Mouse (Mus musculus) telencephalon, adult 2 months (tissue): ENCODE measurements around the gene Il17rd.

ENCODE experiments used
- DNase-seq: peaks from one replicate; pipeline ENCODE4 v3.0.0-alpha.2; 2011; ENCODE audit warnings: low read depth, low spot score

The Il17rd gene

DNA sequence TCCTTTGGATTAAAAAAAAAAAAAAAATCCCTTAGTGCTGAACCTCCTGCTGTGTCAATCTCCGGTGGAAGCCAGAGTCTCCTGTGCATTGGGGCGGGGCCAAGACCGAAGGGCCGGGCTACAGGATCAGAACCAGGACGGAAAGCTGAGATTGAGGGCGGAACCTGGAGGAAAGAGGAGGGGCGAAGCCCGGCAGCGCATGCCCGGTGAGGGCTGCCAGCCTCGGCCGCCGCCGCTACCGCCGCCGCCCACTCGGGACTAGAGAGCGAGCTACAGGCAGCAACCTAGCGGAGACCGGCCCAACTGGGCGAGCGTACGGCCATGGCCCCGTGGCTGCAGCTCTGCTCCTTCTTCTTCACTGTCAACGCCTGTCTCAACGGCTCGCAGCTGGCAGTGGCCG is at the start of gene Il17rd:
Il17rd (plus strand) TSS at position 159 of the 400 bp plus-strand sequence.
- peak; percentile 66 for DNase-seq

DNA sequence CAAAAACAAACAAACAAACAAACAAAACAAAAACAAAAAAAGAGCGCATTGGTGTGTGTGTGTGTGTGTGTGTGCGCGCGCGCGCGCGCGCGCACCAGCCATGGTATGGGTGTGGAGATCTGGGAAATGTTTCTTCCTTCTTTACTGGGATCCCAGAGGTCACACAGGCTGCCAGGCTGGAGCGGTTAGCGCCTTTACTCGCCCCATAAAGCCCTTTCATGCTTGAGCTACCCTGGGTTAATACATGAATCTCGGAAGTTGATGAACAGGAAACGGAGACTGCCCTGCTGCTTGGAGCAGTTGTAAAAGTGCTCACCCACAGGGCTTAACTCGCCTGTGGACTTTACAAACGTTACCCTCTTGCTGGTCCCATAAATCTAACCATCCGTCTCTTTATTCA is 47.1 kb upstream of the Il17rd start:
- DNase-seq, result no peak

DNA sequence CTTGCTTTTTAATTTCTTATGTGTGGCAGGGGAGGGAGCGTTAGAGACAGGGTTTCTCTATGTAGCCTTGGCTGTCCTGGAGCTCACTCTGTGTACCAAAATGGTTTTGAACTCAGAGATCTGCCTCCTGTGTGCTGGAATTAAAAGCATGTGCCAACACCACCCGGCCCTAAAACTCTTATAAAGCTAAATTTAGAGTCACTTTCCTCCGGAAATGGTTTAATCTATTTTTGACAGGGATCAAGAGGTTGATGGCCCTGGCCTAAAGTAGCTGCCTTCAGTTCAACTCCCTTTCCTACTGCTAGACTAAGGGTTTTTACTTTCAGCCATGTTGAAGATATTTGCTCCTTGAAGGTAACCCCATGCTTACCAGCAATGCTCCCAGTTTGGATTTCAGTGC is 45.3 kb upstream of the Il17rd start:
- DNase-seq, result no peak

DNA sequence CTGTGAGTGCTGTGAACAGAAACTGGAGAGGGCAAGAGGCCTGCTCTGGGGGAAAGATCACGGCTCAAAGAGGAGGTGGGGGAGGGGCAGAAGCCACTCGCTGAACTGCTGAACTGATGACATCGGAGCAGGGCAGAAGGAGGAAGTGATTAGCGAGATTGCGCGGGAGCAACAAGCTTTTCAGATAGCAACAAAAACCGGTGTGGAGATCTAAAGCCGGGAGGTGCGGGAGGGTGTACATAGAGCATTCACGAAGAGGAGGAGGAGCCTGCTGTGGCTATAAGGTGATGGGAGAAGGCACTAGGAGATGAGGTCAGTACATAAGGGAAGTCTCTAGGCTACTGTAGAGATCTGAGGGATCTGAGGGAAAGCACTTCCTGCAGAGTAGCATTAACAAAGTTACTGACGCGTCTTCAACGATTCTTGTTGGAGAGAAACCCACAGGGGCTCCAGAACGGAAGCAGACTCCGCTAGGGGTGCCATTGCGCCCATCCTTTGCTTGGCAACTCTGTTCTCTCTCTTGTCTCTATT is 44.5 kb upstream of the Il17rd start, which contains the start of gene Hesx1:
Hesx1 (plus strand) TSS at position 206 of the 531 bp plus-strand sequence.
- no peak for DNase-seq

DNA sequence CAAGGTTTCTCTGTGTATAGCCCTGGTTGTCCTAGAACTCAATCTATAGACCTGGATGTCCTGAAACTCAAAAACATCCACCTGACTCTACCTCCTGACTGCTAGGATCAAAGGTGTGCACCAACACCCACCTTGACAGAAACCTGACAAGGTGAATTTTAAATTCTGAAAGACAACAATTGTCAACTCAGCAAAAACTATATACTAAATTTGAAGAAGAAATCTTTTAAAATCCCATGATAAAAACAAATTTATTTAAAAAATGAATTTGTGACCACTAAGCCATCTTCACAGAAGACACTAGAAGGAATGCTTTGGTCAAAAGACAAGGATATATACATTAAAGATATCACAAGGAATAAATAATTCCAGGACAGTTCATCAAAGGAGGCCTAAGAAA is 42.5 kb upstream of the Il17rd start:
- DNase-seq, result no peak

DNA sequence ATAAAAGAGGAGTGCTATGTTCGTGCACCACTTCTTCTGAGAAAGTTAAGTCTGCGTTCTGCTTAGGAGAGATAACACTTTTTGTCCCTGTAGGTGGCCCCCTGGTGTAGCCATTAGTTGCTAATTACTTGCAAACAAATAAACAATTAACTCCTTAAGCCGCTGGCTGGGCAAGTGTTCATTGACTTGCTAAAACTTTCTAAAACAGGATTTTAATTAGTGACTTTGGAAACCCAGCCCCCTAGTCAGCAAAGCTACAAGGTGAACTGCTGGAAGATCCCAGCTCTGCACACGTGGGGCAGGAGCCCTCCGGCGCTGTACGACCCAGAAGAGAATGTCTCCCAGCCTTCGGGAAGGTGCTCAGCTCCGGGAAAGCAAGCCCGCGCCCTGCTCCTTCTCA is 38.4 kb upstream of the Il17rd start:
- DNase-seq, result no peak

DNA sequence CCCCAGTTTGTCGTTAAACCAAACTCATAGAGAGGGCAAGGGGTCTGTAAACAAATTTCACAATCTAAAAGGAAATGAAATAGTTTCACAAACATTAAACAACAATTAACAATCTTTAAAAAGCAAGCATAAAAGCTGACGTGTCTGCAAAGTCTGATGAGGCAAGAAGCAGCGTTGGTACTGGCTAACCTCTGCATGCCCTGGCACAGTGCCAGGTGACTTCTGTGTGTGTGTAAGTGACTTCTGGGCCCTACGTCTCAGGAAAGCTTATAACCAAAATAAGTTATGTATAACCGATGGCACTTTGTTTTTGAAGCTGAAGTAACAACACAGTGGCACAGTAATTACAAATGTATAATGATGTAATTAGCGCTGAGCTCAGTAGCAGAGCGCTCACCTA is 33.8 kb upstream of the Il17rd start:
- DNase-seq, result no peak

DNA sequence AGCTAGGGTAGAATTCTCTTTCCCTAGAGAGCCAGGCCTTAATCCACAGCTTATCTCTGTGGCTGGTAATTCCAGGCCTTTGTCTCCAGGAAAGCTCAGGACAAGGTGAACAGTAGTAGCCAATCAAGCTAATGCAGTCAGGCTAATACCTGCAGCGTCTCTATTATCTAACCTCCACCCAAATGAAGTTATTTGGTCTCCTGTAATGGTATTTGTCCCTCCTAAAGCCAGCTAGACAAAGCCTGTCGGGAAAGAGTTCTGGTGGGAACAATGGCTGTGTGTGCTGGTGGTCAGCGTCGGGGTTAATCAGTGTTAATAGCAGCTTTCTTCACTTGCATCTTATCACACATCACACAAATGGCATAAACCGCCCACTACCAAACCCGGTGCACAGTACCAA is 32.8 kb upstream of the Il17rd start:
- DNase-seq, result no peak

DNA sequence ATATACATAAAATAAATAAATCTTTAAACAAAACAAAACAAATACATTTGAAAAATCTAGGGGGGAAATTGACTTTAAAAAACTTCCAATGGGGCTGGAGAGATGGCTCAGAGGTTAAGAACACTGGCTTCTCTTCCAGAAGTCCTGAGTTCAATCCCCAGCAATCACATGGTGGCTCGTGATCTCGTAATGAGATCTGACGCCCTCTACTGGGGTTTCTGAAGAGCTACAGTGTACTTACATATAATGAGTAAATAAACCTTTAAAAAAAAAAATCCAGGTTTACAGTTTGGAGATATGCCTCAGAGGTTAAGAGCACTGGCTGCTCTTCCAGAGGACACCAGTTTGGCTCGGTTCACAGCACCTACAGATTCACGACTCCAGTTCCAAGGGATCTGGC is 27.2 kb upstream of the Il17rd start:
- DNase-seq, result no peak

DNA sequence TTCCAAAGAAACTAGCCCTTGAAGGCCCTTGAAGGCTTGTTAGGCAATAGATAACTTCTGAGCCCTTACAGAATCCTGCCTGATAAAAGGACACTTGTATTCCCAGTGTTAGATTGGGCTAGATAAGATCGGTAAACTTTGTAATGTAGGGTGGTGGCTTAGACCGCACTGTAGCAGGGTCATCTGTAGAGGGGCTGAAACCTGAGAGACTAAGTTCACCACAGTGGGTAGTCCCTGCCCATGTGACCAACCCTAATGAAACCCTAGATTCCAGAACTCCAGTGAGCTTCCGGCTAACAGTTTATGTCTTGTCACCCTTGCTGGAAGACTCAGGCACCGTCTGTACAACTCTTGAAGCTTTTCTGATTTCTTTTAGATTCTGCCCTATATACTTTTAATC is 25.1 kb upstream of the Il17rd start:
- DNase-seq, result no peak

DNA sequence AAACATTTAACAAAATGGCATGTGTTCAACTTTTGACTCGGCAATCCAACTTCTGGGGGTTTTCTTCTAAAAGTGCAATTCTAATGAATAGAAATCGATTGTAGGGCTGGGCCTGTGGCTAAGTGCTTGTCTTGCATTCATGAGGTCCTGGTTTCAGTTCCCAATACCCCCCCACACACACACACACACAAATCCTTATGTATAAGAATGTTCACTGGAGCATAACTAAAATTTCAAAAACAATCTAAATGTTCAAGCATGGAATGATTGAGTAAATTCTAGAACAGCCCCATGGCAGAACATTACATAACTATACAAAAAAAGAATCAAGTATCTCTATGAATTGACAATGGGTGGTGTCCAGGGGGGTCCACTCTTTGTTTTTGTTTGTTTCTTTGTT is 20.8 kb upstream of the Il17rd start:
- no peak for DNase-seq

DNA sequence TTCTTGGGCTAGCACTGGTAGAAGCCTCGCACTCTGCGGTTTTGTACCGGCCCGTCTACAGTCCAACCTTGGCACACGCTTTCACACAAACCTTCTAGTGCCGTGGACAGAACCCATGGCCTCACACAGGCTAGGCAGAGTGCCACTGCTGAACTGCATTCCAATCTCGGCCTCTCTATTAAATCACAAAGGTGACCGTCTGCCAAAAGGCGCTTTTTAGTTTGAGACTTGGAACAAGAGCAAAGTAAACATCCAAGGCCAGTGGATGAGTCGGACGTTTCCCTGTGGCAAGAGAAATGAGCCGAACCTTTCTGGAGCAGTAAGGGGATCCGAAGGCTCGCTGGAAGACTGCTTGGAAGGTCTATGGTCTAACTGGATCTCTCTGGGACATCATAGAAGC is 18.9 kb upstream of the Il17rd start:
- no peak for DNase-seq

DNA sequence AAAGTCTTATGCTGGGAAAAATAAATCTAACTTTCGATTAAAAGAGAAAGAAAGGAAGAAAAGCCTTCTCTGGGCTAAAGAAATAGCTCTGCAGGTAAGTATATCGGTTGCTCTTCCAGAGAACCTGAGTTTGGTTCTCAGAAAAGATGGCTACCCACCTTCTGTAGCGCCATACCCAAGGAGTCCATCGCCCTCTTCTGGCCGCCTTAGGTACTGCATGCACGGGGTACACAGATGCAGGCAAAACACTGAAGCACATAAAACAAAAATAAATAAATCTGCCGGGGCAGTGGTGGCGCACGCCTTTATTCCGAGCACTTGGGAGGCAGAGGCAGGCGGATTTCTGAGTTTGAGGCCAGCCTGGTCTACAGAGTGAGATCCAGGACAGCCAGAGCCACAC is 15.9 kb upstream of the Il17rd start:
- no peak for DNase-seq

DNA sequence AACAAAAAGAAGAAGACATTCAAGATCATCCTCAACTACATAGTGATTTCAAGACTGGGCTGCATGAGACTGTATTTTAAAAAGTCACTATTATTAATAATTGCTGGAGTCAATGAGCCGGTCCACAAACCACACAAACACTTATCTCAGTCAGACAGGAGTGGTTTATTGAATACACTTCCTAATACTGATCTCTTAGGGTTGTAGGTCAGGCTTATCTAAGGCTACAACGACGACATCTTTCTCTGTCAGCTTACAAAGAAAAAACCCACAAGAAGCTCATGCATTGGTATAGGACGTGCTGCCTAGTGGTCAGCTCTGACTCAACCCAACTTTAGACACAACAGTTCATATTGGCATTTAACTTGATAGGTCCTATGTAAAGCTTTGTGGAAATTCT is 14.1 kb upstream of the Il17rd start:
- no peak for DNase-seq

DNA sequence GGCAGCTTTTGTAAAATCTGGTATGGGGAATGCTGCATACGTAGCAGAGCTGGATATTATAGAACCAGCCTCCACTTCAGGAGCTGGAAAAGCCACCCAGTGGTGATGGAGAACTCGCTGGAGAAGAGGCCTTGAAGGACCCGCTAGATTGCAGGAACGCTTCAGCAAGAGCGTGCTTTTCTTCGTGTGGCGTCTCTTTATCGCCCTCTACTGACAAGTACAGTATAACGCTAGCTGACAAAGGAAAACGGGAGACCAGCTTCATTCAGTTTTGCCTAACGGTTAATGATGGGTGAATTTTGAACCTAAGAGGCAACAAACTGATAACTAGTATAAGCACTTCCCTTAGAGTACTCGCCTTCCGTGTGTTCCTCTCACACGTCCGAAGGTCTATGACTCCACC is 9.0 kb upstream of the Il17rd start:
- peak; percentile 74 for DNase-seq

DNA sequence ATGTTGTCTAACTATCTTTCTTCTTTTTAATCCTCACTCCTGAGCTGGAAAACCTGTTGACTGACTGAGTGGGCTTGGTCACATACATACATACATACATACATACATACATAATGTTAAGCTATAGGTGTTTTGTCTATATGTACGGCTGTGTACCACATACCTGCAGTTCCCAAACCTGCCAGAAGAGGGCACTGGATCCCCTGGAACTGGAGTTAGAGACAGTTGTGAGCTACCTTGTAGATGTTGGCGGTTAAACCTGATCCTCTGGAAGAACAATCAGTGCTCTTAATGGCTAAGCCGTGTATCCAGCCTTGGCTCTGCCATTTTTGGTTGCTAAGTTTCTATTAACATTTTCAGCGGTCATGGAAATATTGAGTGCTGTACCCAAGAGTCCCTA is 7.6 kb upstream of the Il17rd start:
- DNase-seq, result no peak

DNA sequence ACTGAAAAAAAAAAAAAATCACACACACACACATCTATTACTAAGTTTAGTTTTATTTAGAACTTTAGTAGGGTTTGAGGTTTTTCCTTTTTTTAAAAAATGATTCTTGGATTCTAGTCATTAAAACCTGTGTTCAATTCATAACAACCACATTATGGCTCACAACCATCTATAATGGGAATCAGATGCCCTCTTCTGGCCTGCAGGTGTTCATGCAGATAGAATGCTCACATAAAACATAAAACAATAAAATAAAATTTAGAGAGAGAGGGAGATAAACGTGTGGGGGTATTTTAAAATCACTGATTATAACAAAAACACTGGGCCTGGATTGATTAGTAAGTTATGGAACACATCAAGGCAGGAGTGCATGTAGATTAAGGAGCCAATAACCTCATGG is 1.2 kb upstream of the Il17rd start:
- no peak for DNase-seq

DNA sequence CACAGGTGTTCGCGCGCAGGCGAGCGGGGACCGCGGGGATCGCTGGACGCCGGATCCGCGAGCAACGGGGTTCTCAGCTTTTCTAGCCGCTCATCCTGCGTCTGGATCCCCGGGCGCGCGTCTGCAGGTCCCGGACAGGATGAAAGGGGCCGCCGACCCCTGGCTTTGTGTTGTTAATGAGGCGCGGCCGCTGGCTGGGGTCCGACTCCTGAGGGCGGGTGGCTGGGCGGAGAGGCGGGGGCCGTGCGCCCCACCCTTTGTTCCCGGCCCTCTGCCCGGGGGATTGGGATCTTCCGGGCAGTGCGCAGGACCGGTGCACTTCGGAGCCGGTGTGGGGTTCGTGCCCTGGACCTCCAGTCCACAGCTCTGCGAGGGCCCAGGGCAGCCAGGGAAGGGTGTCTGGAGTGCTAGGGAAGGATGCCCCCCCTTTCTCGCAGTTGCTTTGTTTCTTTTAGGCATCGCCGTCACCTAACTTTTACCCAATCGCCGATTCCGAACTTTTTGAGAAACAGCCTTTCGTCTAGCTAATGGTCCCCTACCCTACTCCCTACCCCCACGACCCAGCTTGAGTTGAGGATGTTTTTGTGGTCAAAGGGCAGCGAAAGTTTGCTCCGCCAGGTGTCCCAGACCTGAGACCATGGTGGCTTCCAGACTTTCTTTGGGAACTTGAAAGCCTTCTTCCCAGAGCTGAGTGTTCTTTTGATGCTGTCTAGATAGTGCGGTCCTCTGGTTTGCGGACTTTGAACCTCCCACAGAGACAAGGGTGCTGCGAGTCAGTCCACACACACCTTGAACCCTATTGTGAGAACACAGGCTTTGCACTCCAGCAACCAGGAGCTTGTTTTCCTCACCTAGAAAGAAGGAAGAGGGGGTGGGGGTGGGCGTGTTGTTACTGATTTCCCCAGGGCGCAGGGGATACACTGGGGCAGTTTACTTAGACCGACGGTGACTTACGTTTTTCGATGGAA is 824 bp downstream of the Il17rd start:
- no peak for DNase-seq

DNA sequence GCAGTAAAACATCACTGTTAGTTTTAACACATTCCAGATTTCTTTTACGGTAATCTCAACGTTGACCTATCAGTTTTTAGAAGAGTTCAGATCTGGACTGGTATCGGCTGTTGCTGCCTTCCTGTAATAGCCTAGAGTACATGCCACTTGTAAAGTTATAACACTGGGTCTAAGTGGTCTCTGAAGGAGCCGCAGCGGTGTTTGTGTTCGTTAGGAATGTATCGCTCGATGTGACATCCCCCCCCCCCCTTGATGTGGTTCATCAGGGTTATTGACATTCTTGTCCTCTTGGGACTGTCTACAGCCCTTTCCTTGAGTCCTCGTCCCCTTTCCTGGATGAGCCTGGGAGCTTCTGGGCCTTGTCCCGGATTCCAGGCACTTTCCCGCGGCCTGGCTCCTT is 1.7 kb downstream of the Il17rd start:
- no peak for DNase-seq

DNA sequence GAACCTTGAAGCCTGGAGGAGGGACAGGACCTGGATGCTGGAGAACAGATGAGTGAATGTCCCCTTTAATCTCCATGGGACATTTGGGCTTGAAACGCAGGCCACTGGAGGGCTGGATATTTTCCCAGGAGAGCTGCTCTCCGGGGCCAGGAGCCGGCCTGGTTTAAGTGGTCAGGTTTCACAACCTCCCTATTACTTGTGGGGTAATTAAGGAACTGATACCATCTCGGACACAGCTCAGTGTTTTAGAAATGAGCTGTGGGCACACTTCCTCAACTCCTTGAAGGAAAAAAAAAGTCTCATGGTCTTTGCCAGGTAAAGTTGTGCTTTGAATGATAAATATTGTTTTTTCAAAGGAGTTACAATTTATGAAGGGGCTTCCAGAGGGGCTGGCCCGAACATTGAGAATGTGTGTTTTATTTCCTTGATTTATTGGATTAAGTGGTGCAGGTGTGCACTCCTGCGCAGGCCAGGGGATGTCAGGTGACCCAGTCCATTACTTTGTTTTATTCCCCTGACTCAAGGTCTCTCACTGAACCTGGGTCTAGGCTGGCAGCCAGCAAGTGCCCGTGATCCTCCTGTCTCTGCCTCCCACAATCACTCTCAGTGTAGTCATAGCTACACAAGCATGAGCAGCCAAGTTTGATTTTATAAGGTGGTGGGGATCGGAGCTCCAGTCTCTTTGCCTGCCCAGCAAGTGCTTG is 3.7 kb downstream of the Il17rd start:
- DNase-seq, result no peak

DNA sequence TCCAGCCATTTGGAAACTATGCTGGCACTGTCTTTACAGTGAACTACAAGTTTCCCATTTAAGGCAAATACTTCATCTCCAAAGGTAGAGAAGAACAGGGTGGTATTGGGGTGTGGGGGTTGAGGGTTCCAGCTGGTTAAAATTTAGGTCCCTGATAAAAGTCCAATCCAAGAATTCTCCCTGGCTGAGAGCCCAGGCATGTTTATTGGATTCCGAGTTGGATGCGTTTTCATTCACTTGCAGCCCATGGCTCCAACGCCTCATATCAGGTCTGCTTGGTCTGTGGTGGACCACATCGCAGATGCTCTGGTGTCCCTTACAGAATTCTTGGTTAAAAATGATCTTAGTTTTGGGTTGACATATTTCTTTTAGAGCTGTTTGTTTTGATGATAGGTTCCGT is 4.7 kb downstream of the Il17rd start:
- no peak for DNase-seq

DNA sequence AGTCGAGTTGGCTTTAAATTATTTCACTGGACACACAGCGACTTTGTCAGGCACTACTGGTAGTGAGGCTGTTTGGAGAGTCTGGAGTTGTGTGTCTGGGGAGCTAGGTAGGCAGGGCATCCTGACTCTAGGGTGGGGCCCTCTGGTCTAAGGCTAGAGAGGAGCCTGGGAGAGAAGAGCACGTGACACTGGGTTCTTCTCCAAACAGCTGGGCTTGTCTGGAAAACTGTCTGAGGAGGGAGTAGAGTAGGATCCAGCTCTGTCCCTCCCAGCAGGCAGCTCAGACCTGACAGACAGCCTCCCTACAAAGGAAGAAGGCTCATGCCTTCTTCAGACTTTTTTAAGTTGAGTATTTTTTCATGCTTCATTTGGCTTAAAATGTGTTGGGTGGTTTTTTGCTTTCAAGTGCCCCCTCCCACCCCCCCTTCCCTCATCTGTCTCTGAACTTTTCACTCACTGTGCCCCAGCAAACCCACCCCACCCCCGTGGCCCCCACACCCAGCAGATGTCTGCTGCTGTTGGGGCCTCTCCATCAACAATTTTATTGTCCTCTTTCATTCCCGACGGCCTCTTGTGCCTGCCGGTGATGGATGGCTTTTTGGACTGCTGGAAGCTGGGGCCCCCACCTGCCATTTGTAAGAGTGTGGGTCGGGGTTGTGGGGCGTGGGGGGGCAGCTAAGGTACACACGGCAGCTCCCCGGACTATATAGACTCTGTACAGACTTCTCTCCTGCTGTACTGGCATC is 5.7 kb downstream of the Il17rd start:
- DNase-seq, result no peak
